Mouse (Mus musculus): Measurements from ENCODE around the gene Tifab. TPM values are rescaled to one million over a fixed set of nuclear protein-coding genes. Genes with fewer than 3 reads are reported as not detected.
A peak's percentile ranks its signal among the peaks of the same experiment; 100 is the strongest.

The Tifab gene
- polyA plus RNA-seq, 1 experiment from 2014 or later: 0.87 TPM

DNA sequence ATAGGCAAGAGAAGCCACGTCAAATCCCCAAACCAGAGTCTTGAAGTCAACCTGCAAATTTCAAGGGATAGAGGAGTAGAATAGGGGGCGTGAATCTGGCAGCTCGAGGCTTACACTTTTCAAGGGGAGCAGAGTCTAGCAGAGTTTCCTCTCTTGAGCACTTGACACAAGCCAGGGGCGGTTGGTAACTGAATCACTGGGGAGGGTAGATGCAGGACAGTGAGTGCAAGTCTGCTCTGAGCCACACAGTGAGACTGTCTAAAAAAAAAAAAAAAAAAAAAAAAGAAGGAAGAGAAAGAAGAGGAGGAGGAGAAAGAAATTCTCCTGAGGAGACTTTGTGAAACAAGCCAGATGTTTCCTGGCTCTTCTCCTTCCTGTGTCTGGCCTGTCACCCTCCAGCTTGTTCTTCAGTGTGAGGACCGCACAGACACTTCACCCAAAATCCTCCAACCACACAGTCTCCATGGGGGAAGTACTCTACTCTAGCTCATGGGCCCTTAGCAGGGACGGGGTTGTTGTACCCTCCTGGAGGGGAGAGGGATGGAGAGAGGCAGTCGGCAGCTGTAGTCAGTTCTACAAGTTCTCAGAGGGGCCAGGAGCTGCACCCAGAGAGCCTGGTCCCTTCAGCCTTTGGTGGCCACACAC, 5.7 kb downstream of the Tifab start:
- Histone ChIP-seq H3K4me3 (no peak overlapping the region), H3K4me2 (replicated peaks) (no peak overlapping the region), H3K27ac (replicated peaks) (no peak overlapping the region), H3K9me3 (no peaks in the 10 kb centered on the region), H3K4me1 (peaks cover 4% of the 10 kb centered on the region; the same call in 1 of the 2 replicates), H3K9ac (replicated peaks) (no peak overlapping the region), H3K27me3 (no peaks in the 10 kb centered on the region), H3K36me3 (no peaks in the 10 kb centered on the region)
- 66% methylated on average over 7 of the region's 7 CpGs for WGBS
- no peak for ATAC-seq (replicated peaks)

DNA sequence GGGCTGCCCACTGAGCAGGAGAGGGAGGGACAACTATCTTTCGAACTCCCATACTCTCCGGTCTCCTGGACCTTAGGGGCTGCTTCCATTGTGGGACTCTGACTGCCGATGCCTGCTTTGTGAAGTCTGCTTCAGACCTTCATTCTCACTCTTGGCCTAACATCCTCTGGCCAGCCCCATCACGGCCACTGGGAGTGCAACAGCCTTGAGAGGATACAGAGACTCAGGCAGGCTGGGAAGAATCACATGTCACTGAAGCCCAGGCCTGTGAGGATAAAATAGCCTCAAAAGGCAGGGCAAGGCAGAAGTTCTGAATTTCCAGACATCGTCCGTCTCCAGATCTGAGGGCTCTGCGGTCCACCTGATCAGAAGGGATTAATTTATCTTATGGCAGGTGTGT, 6.6 kb downstream of the Tifab start:
- no peak overlapping the region for H3K4me2 ChIP-seq (replicated peaks)
- no peaks in the 10 kb centered on the region for H3K9me3 ChIP-seq
- H3K36me3 ChIP-seq: no peaks in the 10 kb centered on the region
- H3K9ac ChIP-seq (replicated peaks): no peak overlapping the region
- no peaks in the 10 kb centered on the region for H3K27me3 ChIP-seq
- H3K4me3 ChIP-seq: no peak overlapping the region
- peaks cover 4% of the 10 kb centered on the region; the same call in 1 of the 2 replicates for H3K4me1 ChIP-seq
- no peak for ATAC-seq (replicated peaks)
- WGBS: 86% methylated on average over 7 of the region's 7 CpGs
- no peak overlapping the region for H3K27ac ChIP-seq (replicated peaks)

DNA sequence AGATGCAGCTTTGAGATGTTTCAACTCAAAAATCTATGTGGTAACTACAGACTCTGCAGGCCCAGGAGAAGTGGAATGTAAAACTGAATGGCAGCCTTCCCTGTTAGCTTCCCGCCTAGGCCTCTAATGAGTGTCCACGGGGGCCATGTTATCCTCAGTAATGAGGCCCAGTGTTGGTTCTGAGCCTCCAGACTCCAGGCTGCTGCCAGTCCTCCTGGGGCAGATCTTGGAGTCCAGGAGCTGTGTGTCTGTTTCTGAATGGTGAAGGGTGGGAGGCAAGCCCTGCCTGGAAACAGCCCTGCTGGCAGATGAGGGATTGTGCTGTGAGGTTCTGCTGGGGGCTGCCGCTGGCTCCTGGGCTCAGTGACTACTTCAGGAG, 10.3 kb downstream of the Tifab start:
- peaks cover 4% of the 10 kb centered on the region; the same call in 1 of the 2 replicates for H3K4me1 ChIP-seq
- no peak overlapping the region for H3K27ac ChIP-seq (replicated peaks)
- no peaks in the 10 kb centered on the region for H3K9me3 ChIP-seq
- WGBS: 44% methylated on average over 3 of the region's 3 CpGs
- H3K36me3 ChIP-seq: no peaks in the 10 kb centered on the region
- H3K27me3 ChIP-seq: no peaks in the 10 kb centered on the region
- H3K9ac ChIP-seq (replicated peaks): no peak overlapping the region
- no peak overlapping the region for H3K4me3 ChIP-seq
- H3K4me2 ChIP-seq (replicated peaks): no peak overlapping the region
- ATAC-seq (replicated peaks): no peak

DNA sequence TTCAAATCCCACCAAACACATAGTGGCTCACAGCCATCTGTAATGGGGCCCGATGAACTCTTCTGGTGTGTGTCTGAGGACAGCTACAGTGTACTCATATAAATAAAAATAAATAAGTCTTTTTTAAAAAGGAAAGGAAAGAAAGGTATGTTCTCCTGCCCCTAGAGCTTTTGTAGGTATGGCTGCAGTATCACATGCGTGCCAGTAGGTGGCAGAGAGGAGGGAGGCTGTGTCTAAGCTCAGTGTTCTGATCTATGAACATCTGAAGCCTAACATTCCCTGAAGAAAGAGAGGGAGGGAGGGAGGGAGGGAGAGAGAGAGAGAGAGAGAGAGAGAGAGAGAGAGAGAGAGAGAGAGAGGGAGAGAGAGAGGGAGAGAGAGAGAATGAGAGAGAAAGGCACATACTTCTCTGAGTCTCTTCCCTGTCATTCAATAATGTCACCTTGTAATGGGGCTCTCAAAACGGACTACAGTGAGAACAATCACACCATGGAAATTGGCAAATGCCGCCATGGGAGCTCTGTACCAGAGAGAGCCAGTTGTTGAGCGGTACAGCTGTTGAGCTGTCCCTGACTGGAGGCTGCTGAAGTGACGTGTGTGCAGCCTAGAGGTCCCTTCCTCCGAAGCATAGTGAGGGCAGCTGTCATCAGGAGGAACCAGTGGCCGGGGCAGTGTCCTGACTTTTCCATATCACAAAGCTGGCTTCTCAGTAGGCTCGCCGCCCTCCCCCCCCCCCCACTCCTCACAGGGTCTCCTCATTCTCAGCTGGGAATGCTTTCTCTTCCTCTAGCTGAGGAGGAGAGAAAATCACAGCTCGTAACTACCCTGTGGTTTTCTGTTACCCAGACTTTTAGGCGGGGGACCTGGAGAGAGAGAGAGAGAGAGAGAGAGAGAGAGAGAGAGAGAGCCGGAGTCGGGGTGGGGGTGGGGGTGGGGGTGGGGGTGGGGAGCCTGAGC, 11.0 kb downstream of the Tifab start:
- no peaks in the 10 kb centered on the region for H3K9me3 ChIP-seq
- H3K27me3 ChIP-seq: no peaks in the 10 kb centered on the region
- peaks cover 4% of the 10 kb centered on the region; the same call in 1 of the 2 replicates for H3K4me1 ChIP-seq
- no peaks in the 10 kb centered on the region for H3K36me3 ChIP-seq
- H3K9ac ChIP-seq (replicated peaks): no peak overlapping the region
- H3K27ac ChIP-seq (replicated peaks): no peak overlapping the region
- H3K4me3 ChIP-seq: no peak overlapping the region
- 41% methylated on average over 14 of the region's 14 CpGs for WGBS
- ATAC-seq (replicated peaks): peak; percentile 43; the same call in 1 of the 2 replicates
- H3K4me2 ChIP-seq (replicated peaks): no peak overlapping the region

DNA sequence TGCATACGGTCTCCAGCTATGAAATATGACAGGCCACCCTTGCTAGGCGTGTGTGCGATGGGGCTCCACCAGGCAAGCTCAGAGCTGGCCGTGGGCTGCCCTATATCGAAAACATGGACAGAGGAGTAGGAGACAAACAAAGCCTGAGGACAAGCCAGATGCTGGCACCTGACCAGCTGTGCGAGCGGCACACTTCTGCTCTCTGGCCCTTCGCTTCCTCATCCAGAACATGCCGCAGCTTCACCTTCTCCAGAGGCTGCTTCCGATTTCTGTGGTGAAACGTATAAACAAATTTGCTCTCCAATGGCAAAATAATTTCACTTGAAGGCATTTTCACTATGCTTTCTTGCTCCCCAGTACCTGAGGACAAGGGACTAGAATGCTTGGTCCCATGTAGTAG, 13.1 kb downstream of the Tifab start:
- Histone ChIP-seq H3K27me3 (no peaks in the 10 kb centered on the region), H3K4me1 (peaks cover 4% of the 10 kb centered on the region; the same call in 1 of the 2 replicates), H3K36me3 (no peaks in the 10 kb centered on the region), H3K27ac (replicated peaks) (no peak overlapping the region), H3K4me3 (no peak overlapping the region), H3K9ac (replicated peaks) (no peak overlapping the region), H3K4me2 (replicated peaks) (no peak overlapping the region), H3K9me3 (no peaks in the 10 kb centered on the region)
- WGBS: 92% methylated on average over 11 of the region's 11 CpGs
- ATAC-seq (replicated peaks): no peak

DNA sequence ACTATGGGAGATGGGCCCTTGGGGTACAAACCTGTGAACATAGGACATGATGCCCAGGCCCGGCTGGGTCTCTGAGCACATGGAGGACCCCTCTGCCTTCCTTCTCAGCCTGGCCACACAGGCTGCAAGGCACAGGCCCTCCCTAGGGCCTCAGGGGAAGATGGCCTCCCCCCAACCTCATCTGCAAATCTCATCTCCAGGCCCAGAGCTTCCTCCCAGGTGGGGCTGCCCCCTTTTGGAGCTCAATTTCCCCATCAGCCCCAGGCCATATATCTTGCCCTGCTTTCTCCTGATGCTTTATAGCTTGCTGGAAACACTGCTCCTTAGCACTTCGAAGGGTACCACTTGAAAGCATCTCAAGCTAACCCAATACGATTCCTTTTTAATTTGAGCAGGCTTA, 14.3 kb downstream of the Tifab start:
- Histone ChIP-seq H3K9me3 (no peaks in the 10 kb centered on the region), H3K27ac (replicated peaks) (no peak overlapping the region), H3K4me1 (peaks cover 4% of the 10 kb centered on the region; the same call in 1 of the 2 replicates), H3K9ac (replicated peaks) (no peak overlapping the region), H3K27me3 (no peaks in the 10 kb centered on the region), H3K4me3 (no peak overlapping the region), H3K36me3 (no peaks in the 10 kb centered on the region), H3K4me2 (replicated peaks) (no peak overlapping the region)
- ATAC-seq (replicated peaks): no peak
- WGBS: 96% methylated on average over 3 of the region's 3 CpGs

DNA sequence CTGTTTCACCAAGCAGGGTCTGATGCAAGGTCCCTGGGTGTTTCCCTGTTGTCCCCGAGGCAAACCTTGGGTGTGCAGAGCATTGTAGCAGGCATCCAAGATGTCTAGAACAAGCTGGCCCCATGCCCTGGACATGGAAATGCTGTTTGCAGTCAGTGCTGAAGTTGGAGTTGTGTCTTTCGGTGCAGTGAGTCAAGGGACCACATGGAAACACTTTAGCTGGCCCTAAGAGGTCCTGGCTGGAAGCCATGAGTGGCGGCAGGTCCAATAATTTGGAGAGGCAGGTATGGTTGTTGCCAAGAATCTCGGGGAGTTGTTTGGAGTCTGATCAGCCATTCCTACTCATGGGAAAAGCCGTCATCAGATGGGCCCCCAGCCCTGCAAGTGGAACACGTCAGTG, 14.9 kb downstream of the Tifab start:
- no peak overlapping the region for H3K9ac ChIP-seq (replicated peaks)
- H3K27ac ChIP-seq (replicated peaks): no peak overlapping the region
- H3K27me3 ChIP-seq: no peaks in the 10 kb centered on the region
- H3K4me2 ChIP-seq (replicated peaks): no peak overlapping the region
- H3K36me3 ChIP-seq: no peaks in the 10 kb centered on the region
- no peak for ATAC-seq (replicated peaks)
- no peaks in the 10 kb centered on the region for H3K9me3 ChIP-seq
- no peak overlapping the region for H3K4me3 ChIP-seq
- WGBS: 41% methylated on average over 6 of the region's 6 CpGs
- peaks cover 4% of the 10 kb centered on the region; the same call in 1 of the 2 replicates for H3K4me1 ChIP-seq

DNA sequence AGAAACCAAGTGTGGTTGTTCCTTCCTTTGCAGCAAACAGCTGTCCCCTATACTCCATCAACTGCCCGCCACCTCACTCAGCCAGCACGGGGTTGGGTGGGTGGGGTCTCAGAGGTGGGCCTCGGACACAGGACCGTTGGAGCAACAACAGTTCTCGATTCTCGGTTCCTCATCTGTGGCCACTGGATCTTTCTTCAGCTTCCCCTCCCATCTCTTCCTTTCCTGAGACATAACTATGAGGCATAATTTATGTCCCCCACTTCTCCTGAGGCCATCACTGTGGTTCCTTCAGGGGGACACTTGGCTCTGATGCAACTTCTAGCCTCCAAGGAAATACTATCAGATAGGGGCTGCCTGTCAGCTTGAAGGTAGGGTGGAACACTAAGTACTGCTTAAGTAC, 15.8 kb downstream of the Tifab start:
- Histone ChIP-seq H3K27ac (replicated peaks) (no peak overlapping the region), H3K9ac (replicated peaks) (no peak overlapping the region), H3K27me3 (no peaks in the 10 kb centered on the region), H3K4me2 (replicated peaks) (no peak overlapping the region), H3K4me3 (no peak overlapping the region), H3K4me1 (no peaks in the 10 kb centered on the region), H3K36me3 (no peaks in the 10 kb centered on the region), H3K9me3 (no peaks in the 10 kb centered on the region)
- WGBS: 87% methylated on average over 6 of the region's 6 CpGs
- no peak for ATAC-seq (replicated peaks)

DNA sequence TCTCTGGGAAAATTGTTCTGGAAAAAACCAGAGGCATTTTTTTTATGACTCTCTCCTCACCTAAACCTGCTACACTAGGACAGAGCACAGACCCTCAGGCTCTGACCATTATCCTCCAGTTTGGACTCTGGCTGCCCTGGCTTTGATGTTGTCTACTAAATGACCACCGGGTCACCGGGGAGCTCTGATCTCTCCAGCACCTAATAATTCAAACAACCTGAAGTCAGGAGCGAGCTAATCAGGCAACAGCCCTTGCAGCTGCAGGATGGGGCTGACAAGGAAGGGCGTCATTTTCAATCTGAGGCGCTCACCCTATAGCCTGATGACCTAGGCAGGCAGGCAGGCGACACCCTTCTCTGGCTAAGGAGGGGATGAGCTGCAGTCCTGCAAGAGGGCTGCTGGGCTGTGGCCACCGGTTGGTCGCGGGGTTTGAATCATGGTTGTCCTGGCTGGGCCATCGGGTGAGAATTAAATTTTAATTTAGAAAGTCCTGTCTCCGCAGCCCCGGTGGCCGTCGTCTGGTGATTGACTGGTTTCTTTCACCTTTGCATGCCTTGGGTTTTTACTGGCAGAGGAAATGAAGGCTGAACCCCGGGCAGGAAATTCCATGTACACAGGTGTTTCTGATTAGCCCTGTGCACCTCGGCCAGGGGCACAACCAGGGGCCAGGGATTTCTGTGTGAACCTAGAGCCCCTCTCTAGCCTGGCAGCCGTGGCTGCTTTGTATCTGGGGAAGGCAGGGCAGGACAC, 18.9 kb downstream of the Tifab start:
- Histone ChIP-seq H3K4me2 (replicated peaks) (no peak overlapping the region), H3K36me3 (no peaks in the 10 kb centered on the region), H3K4me3 (no peak overlapping the region), H3K27me3 (no peaks in the 10 kb centered on the region), H3K9ac (replicated peaks) (no peak overlapping the region), H3K4me1 (no peaks in the 10 kb centered on the region), H3K27ac (replicated peaks) (no peak overlapping the region), H3K9me3 (no peaks in the 10 kb centered on the region)
- no peak for ATAC-seq (replicated peaks)
- WGBS: 64% methylated on average over 17 of the region's 17 CpGs

DNA sequence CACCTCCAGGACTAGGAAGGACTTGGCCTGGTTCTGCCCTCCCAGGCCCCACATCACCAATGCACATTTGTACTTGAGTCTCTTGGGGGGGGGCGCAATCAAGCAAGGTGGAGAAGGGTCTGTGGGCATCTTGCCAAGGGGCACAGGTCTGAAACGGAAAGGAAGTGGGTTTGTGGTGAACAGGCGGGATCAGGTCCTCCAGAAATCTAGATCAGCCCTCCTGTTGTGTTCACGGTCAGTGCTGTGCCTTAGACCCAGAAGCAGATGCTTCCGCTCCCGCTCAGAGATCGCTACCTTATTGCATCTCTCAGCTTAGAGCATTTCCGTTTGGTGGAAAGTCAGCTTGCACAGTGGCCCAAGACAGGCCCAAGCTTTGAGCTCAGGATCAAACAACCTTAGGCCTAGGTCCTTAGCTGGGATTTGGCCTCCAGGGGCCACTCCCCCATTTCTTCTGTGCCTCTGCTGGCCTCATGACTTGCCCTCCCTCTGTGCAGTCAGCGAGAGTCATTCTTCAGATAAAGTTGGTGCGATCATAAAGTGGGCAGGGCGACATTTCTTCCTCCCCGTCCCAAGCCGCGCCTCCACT, 19.6 kb downstream of the Tifab start:
- H3K4me1 ChIP-seq: no peaks in the 10 kb centered on the region
- H3K4me2 ChIP-seq (replicated peaks): no peak overlapping the region
- WGBS: 81% methylated on average over 14 of the region's 14 CpGs
- H3K4me3 ChIP-seq: no peak overlapping the region
- no peak for ATAC-seq (replicated peaks)
- H3K27ac ChIP-seq (replicated peaks): no peak overlapping the region
- no peak overlapping the region for H3K9ac ChIP-seq (replicated peaks)
- H3K9me3 ChIP-seq: no peaks in the 10 kb centered on the region
- H3K27me3 ChIP-seq: no peaks in the 10 kb centered on the region
- H3K36me3 ChIP-seq: no peaks in the 10 kb centered on the region

DNA sequence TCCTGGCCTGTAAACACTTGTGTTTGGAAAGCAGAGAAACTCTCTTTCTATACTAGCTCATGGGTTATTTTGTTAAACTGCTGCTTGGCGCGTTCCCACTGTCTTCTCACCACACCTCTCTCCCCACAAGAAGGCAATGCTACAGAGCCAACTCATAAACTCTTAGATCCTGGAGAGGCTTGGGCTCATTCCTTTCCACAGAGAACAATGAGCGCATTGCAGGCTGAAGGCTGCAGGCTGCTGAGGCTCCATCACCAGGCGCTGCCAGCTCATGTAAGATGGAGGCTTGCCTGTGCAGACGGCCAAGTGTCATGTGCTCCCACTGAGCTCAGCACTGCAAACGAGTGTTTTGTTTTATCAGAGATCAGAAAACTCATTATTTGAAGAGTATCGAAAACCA, 23.0 kb downstream of the Tifab start:
- no peaks in the 10 kb centered on the region for H3K9me3 ChIP-seq
- 62% methylated on average over 7 of the region's 7 CpGs for WGBS
- H3K36me3 ChIP-seq: no peaks in the 10 kb centered on the region
- H3K4me1 ChIP-seq: peaks cover 6% of the 10 kb centered on the region; the same call in 1 of the 2 replicates
- no peak for ATAC-seq (replicated peaks)
- no peak overlapping the region for H3K27ac ChIP-seq (replicated peaks)
- no peaks in the 10 kb centered on the region for H3K27me3 ChIP-seq
- no peak overlapping the region for H3K4me3 ChIP-seq
- H3K9ac ChIP-seq (replicated peaks): no peak overlapping the region
- no peak overlapping the region for H3K4me2 ChIP-seq (replicated peaks)

Data from forebrain, embryonic 15.5 days (tissue).